Mouse (Mus musculus): ENCODE data around the gene Dhcr24. TPM values are rescaled to one million over a fixed set of nuclear protein-coding genes. Genes with fewer than 3 reads are reported as not detected.

The Dhcr24 gene
- polyA plus RNA-seq (2016; fragmentation: Nextera tagmentation; extraction: Ambion mirVana) = 6.7 and 7.7 TPM in 2 replicates

GRCm38 (mm10) chr4:106560846-106561781, at the start of gene Dhcr24:
TSS of gene Dhcr24 (plus strand) at chr4:106561038.
- H3K27me3 ChIP-seq = no peaks in the 10 kb centered on the region
- no peaks in the 10 kb centered on the region for H3K9me3 ChIP-seq
- ATAC-seq (ENCODE audit: low FRiP score, low read depth) = peak; percentile 99
- peak within 1 kb of the TSS; percentile 87 for H3K4me2 ChIP-seq (replicated peaks)
- H3K4me1 ChIP-seq = peaks cover 33% of the 10 kb centered on the region
- peaks cover 22% of the 10 kb centered on the region for H3K36me3 ChIP-seq
- peak within 1 kb of the TSS; percentile 88 for H3K9ac ChIP-seq (replicated peaks)
- under 1% methylated on average over 88 of the region's 89 CpGs for WGBS
- H3K27ac ChIP-seq (replicated peaks) = peak within 1 kb of the TSS; percentile 88
- H3K4me3 ChIP-seq = peak within 1 kb of the TSS; percentile 90

GRCm38 (mm10) chr4:106514606-106515005, 46.2 kb upstream of the Dhcr24 start:
- Histone ChIP-seq H3K27me3 (no peaks in the 10 kb centered on the region), H3K4me3 (no peak overlapping the region), H3K27ac (replicated peaks) (no peak overlapping the region), H3K4me1 (no peaks in the 10 kb centered on the region), H3K9ac (replicated peaks) (no peak overlapping the region), H3K9me3 (no peaks in the 10 kb centered on the region), H3K36me3 (no peaks in the 10 kb centered on the region), H3K4me2 (replicated peaks) (no peak overlapping the region)
- no peak for ATAC-seq (ENCODE audit: low FRiP score, low read depth)
- 79% methylated on average over 6 of the region's 6 CpGs for WGBS

DNA sequence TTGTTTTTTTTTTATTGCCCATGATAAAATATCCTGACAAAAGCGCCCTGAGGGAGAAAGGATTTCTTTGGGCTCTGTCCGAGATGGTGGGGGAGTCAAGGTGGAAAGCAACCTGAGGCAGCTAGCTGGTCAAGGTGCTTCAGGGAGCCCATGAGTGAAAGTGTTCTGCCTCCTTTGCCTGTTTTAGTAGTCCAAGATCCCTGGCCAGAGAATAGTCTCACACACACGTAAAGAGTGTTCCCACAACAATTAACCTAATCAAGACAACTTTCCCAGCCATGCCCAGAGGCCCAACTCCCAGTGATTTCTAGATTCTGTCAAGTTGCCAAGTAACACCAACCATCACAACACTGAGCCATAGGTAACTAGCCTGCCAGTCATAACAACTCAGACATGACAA, 38.3 kb upstream of the Dhcr24 start:
- H3K4me1 ChIP-seq = no peaks in the 10 kb centered on the region
- H3K4me3 ChIP-seq = no peak overlapping the region
- H3K9ac ChIP-seq (replicated peaks) = no peak overlapping the region
- WGBS = 86% methylated on average over 3 of the region's 3 CpGs
- no peak for ATAC-seq (ENCODE audit: low FRiP score, low read depth)
- H3K36me3 ChIP-seq = no peaks in the 10 kb centered on the region
- H3K9me3 ChIP-seq = no peaks in the 10 kb centered on the region
- no peak overlapping the region for H3K4me2 ChIP-seq (replicated peaks)
- no peaks in the 10 kb centered on the region for H3K27me3 ChIP-seq
- no peak overlapping the region for H3K27ac ChIP-seq (replicated peaks)

DNA sequence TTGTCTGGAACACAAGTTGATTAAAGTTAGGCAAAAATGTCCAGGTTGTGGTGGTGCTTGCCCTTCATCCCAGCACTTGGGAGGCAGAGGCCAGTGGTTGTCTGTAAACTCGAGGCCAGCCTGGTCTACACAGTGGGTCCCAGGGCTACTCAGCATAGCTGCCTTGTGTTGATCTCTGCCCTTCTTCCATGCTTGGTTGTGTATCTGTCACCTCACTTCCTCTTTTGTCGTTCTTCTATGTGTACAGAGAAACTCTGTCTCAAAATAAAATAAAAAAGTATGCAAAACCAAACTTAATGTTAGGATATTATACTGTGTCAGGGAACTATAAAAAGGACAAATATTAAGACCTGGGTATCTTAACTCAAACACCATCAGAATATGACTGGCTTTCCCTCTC, 36.7 kb upstream of the Dhcr24 start:
- Histone ChIP-seq H3K9me3 (no peaks in the 10 kb centered on the region), H3K36me3 (no peaks in the 10 kb centered on the region), H3K4me2 (replicated peaks) (no peak overlapping the region), H3K27me3 (no peaks in the 10 kb centered on the region), H3K9ac (replicated peaks) (no peak overlapping the region), H3K4me1 (0 out of 2 replicates have a peak, but pooled peaks cover 3% of the 10 kb centered on the region), H3K27ac (replicated peaks) (no peak overlapping the region), H3K4me3 (no peak overlapping the region)
- ATAC-seq (ENCODE audit: low FRiP score, low read depth) = no peak
- WGBS = 75% methylated on average over 2 of the region's 2 CpGs

- H3K4me3 ChIP-seq = no peak overlapping the region
- WGBS = 91% methylated on average over 2 of the region's 2 CpGs
- no peaks in the 10 kb centered on the region for H3K27me3 ChIP-seq
- ATAC-seq (ENCODE audit: low FRiP score, low read depth) = no peak
- H3K4me1 ChIP-seq = 0 out of 2 replicates have a peak, but pooled peaks cover 6% of the 10 kb centered on the region
- H3K27ac ChIP-seq (replicated peaks) = no peak overlapping the region
- H3K36me3 ChIP-seq = no peaks in the 10 kb centered on the region
- H3K9me3 ChIP-seq = no peaks in the 10 kb centered on the region
- no peak overlapping the region for H3K9ac ChIP-seq (replicated peaks)
- no peak overlapping the region for H3K4me2 ChIP-seq (replicated peaks)
Measured at GRCm38 (mm10) chr4:106525001-106525400, 35.8 kb upstream of the Dhcr24 start.

DNA sequence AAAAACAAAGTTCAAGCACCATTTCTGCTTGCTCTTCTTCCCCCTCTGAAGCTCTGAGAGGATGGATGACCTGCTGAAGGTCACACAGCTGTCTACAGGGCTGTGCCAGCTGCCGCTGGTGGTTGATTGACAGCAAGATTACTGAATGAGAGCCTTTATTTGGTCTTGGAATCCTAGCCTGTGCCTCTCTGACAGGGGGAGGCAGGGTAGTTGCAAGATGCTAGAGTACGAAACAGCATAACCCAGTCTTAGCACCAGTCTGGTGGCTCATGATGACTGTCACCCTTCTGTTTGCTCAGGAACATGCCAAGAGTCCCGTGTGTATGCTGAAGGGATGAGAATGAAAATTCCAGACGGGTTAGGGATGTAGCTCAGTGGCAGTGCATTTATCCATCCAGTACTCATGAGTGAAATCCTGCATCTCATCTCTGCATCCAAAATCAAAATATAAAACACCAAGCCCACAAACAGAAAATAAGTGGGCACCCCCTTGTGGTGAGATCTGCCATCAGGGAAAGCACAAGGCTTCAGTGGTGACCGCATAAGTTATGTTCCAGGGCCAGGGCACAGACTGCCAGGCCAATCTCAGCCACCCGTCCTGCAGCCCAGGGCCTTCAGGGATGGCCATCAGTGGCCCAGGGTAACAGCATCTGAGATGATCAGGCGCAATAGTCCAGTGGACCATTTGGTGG, 32.8 kb upstream of the Dhcr24 start:
- no peak overlapping the region for H3K9ac ChIP-seq (replicated peaks)
- no peaks in the 10 kb centered on the region for H3K36me3 ChIP-seq
- no peak for ATAC-seq (ENCODE audit: low FRiP score, low read depth)
- no peaks in the 10 kb centered on the region for H3K27me3 ChIP-seq
- no peak overlapping the region for H3K4me3 ChIP-seq
- 0 out of 2 replicates have a peak, but pooled peaks cover 6% of the 10 kb centered on the region for H3K4me1 ChIP-seq
- H3K27ac ChIP-seq (replicated peaks) = no peak overlapping the region
- H3K9me3 ChIP-seq = no peaks in the 10 kb centered on the region
- 72% methylated on average over 7 of the region's 7 CpGs for WGBS
- H3K4me2 ChIP-seq (replicated peaks) = no peak overlapping the region

- peak; percentile 93 for ATAC-seq (ENCODE audit: low FRiP score, low read depth)
- no peaks in the 10 kb centered on the region for H3K36me3 ChIP-seq
- H3K4me1 ChIP-seq = 0 out of 2 replicates have a peak, but pooled peaks cover 6% of the 10 kb centered on the region
- H3K27me3 ChIP-seq = no peaks in the 10 kb centered on the region
- H3K4me2 ChIP-seq (replicated peaks) = peak overlapping the region; percentile 42
- 0 out of 2 replicates have a peak overlapping the region, but pooled peaks have one; percentile 6 for H3K4me3 ChIP-seq
- H3K9me3 ChIP-seq = no peaks in the 10 kb centered on the region
- 17% methylated on average over 17 of the region's 17 CpGs for WGBS
- no peak overlapping the region for H3K27ac ChIP-seq (replicated peaks)
- H3K9ac ChIP-seq (replicated peaks) = peak overlapping the region; percentile 32
Measured at GRCm38 (mm10) chr4:106529375-106530112, 31.3 kb upstream of the Dhcr24 start.

GRCm38 (mm10) chr4:106530113-106530482, 30.7 kb upstream of the Dhcr24 start:
- Histone ChIP-seq H3K9ac (replicated peaks) (no peak overlapping the region), H3K27ac (replicated peaks) (no peak overlapping the region), H3K4me3 (no peak overlapping the region), H3K4me1 (0 out of 2 replicates have a peak, but pooled peaks cover 6% of the 10 kb centered on the region), H3K4me2 (replicated peaks) (no peak overlapping the region), H3K36me3 (no peaks in the 10 kb centered on the region), H3K27me3 (no peaks in the 10 kb centered on the region), H3K9me3 (no peaks in the 10 kb centered on the region)
- ATAC-seq (ENCODE audit: low FRiP score, low read depth) = peak; percentile 70
- 67% methylated on average over 9 of the region's 9 CpGs for WGBS

DNA sequence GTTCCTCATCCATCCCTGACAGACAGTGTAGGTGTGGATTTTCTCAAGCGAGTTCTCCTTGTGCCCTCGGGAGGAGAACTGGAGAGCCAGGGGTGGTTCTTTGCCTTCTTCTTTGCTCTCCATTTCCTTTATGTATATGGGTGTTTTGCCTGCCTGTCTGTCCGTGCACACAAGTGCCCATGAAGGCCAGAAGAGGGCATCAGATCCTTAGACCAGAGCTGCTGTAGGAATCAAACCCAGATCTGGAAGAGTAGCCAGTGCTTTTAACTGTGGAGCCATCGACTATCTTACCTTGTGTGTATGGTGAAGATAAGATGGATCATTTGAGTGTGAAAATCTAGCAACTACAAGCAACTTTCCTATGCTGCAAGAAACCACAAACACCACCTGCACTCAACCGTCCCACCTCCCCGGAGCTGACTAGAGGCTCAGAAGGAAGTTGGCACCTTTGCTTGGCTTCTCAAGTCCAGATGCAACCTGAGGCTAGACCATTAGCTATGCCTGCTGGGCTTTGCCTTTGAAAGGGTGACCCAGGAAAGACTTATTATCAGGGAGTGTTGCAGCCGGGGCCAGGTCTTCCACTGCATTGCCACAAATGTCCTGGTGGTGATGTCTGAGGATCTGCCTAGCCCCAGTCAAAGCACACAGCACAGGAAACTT, 27.3 kb upstream of the Dhcr24 start:
- Histone ChIP-seq H3K9me3 (no peaks in the 10 kb centered on the region), H3K4me3 (no peak overlapping the region), H3K4me1 (0 out of 2 replicates have a peak, but pooled peaks cover 3% of the 10 kb centered on the region), H3K9ac (replicated peaks) (no peak overlapping the region), H3K27me3 (no peaks in the 10 kb centered on the region), H3K36me3 (no peaks in the 10 kb centered on the region), H3K27ac (replicated peaks) (no peak overlapping the region), H3K4me2 (replicated peaks) (no peak overlapping the region)
- 66% methylated on average over 7 of the region's 7 CpGs for WGBS
- no peak for ATAC-seq (ENCODE audit: low FRiP score, low read depth)

DNA sequence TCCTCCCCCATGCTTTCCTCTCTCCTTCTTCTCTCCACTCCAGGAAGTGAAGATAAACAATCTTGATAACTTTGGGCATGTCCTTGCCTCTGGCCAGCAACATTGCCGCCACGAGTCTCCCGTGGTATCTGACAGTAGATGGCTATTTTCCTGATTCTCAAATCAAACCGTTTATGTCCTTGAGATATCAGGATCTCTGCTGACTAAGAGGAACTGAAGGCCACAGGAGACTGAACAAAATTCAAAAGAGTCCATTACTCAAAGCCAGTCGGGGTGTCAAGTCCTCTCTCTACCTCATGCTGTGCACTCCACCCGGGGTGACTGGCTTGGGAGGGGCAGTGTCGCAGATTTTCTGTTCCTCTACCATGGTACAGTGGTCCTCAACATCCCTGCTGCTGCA, 26.6 kb upstream of the Dhcr24 start:
- Histone ChIP-seq H3K27me3 (no peaks in the 10 kb centered on the region), H3K36me3 (no peaks in the 10 kb centered on the region), H3K9ac (replicated peaks) (no peak overlapping the region), H3K27ac (replicated peaks) (no peak overlapping the region), H3K4me3 (no peak overlapping the region), H3K9me3 (no peaks in the 10 kb centered on the region), H3K4me1 (0 out of 2 replicates have a peak, but pooled peaks cover 3% of the 10 kb centered on the region), H3K4me2 (replicated peaks) (no peak overlapping the region)
- no peak for ATAC-seq (ENCODE audit: low FRiP score, low read depth)
- WGBS = 77% methylated on average over 7 of the region's 7 CpGs

DNA sequence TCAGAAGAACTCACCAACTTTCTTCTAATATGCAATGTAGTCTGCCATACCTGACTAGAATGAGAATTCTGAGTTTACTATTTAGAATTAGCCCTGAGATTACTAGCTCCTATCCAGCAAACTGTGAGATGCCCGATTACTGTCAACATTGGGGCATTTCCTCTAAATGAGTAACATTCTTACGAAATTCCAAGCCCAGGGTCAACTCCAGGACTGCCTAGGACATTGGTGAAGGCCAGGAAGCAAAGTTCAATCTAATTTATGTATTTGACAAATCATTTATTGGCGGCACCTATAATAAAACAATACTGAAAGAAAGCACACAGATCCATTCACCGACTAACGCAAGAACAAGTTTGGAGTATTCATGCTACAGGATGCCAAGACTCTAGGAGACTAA, 21.1 kb upstream of the Dhcr24 start:
- no peaks in the 10 kb centered on the region for H3K27me3 ChIP-seq
- no peak overlapping the region for H3K4me3 ChIP-seq
- WGBS = 88% methylated on average over 5 of the region's 5 CpGs
- no peaks in the 10 kb centered on the region for H3K4me1 ChIP-seq
- H3K9ac ChIP-seq (replicated peaks) = no peak overlapping the region
- no peaks in the 10 kb centered on the region for H3K36me3 ChIP-seq
- H3K9me3 ChIP-seq = no peaks in the 10 kb centered on the region
- ATAC-seq (ENCODE audit: low FRiP score, low read depth) = no peak
- no peak overlapping the region for H3K4me2 ChIP-seq (replicated peaks)
- H3K27ac ChIP-seq (replicated peaks) = no peak overlapping the region
